Mouse (Mus musculus) stomach, embryonic 14.5 days (tissue): ENCODE results near the gene Col5a2. TPM values are rescaled to one million over a fixed set of nuclear protein-coding genes. Genes with fewer than 3 reads are reported as not detected.

ENCODE experiments used
- ATAC-seq: fragments of 200-750 bp; cut with Nextera tagmentation; 2 replicates; pipeline ENCODE4 v1.8.0; 2017; ENCODE audit warnings: low read depth, moderate TSS enrichment; ENCODE audit not compliant: insufficient number of reproducible peaks, insufficient read depth, low FRiP score
- H3K27ac ChIP-seq: fragments of 300-500 bp; sonication (generic); 2 replicates; pipeline ENCODE4 v1.5.1; 2014; ENCODE audit warnings: mild to moderate bottlenecking, low read length, moderate library complexity, mixed read lengths
- H3K27me3 ChIP-seq: fragments of 300-500 bp; sonication (generic); 2 replicates; pipeline ENCODE4 v1.6.1; 2014; ENCODE audit warnings: low read length, control low read depth, mixed read lengths; ENCODE audit not compliant: control insufficient read depth, insufficient read depth
- H3K36me3 ChIP-seq: fragments of 300-500 bp; sonication (generic); 2 replicates; pipeline ENCODE4 v1.6.1; 2014; ENCODE audit warnings: mild to moderate bottlenecking, control low read depth, low read length, moderate library complexity, mixed read lengths; ENCODE audit not compliant: control insufficient read depth, insufficient read depth
- H3K4me1 ChIP-seq: fragments of 300-500 bp; sonication (generic); 2 replicates; pipeline ENCODE4 v1.6.1; 2014; ENCODE audit warnings: low read length, control low read depth, mixed read lengths; ENCODE audit not compliant: control insufficient read depth, insufficient read depth
- H3K4me2 ChIP-seq: fragments of 300-500 bp; sonication (generic); replicated peaks from 2 replicates; pipeline ENCODE4 v1.6.1; 2014; ENCODE audit warnings: low read depth, low read length, control low read depth
- H3K4me3 ChIP-seq: fragments of 300-500 bp; sonication (generic); 2 replicates; pipeline ENCODE4 v1.5.1; 2014; ENCODE audit warnings: low read depth, low read length, control low read depth
- H3K9ac ChIP-seq: fragments of 300-500 bp; sonication (generic); replicated peaks from 2 replicates; pipeline ENCODE4 v1.6.1; 2014; ENCODE audit warnings: low read depth, mild to moderate bottlenecking, control low read depth, low read length, moderate library complexity, mixed read lengths
- H3K9me3 ChIP-seq: fragments of 300-500 bp; sonication (generic); 2 replicates; pipeline ENCODE4 v1.6.1; 2016; ENCODE audit warnings: low read depth, low read length, control low read depth; ENCODE audit not compliant: control insufficient read depth
- WGBS: fragments of 180-500 bp; shearing (Covaris S2); extraction: QIAGEN DNeasy Blood & Tissue Kit; methylation state at CpG from one replicate; pipeline ENCODE4 v1.1.7; 2014; 5-methylcytosine and 5-hydroxymethylcytosine counted together
- polyA plus RNA-seq: library from polyadenylated mRNA; unstranded; fragments of >200 nt; fragmentation: Nextera tagmentation; extraction: Ambion mirVana; gene quantifications from 2 replicates; pipeline ENCODE4 v1.2.1, GENCODE M21; 2014

Col5a2 gene
- polyA plus RNA-seq, 1 experiment from 2014 or later: 106 TPM

GRCm38 (mm10) chr1:45419858-45420257 is 83.2 kb downstream of the Col5a2 start:
- Histone ChIP-seq H3K9ac (no peak overlapping the region), H3K4me2 (no peak overlapping the region), H3K9me3 (no peaks in the 10 kb centered on the region), H3K36me3 (peaks cover 10% of the 10 kb centered on the region; the same call in 1 of the 2 replicates), H3K4me1 (no peaks in the 10 kb centered on the region), H3K27ac (no peak overlapping the region), H3K4me3 (no peak overlapping the region), H3K27me3 (no peaks in the 10 kb centered on the region)
- no peak; the same call in 1 of the 2 replicates for ATAC-seq
- 72% methylated on average over 2 of the region's 2 CpGs for WGBS

GRCm38 (mm10) chr1:45381866-45382265 is 121.2 kb downstream of the Col5a2 start:
- no peaks in the 10 kb centered on the region for H3K9me3 ChIP-seq
- H3K4me2 ChIP-seq: no peak overlapping the region
- peaks cover 14% of the 10 kb centered on the region for H3K36me3 ChIP-seq
- H3K4me1 ChIP-seq: no peaks in the 10 kb centered on the region
- no peaks in the 10 kb centered on the region for H3K27me3 ChIP-seq
- 93% methylated on average over 2 of the region's 2 CpGs for WGBS
- ATAC-seq: no peak
- H3K27ac ChIP-seq: no peak overlapping the region
- no peak overlapping the region for H3K9ac ChIP-seq
- H3K4me3 ChIP-seq: no peak overlapping the region

- ATAC-seq: no peak
- no peak overlapping the region for H3K27ac ChIP-seq
- H3K9ac ChIP-seq: no peak overlapping the region
- WGBS: 72% methylated on average over 7 of the region's 7 CpGs
- H3K36me3 ChIP-seq: peaks cover 23% of the 10 kb centered on the region
- no peak overlapping the region for H3K4me3 ChIP-seq
- no peaks in the 10 kb centered on the region for H3K27me3 ChIP-seq
- no peaks in the 10 kb centered on the region for H3K4me1 ChIP-seq
- H3K9me3 ChIP-seq: no peaks in the 10 kb centered on the region
- H3K4me2 ChIP-seq: no peak overlapping the region
These were observed 122.9 kb downstream of the Col5a2 start for GRCm38 (mm10) chr1:45379992-45380690.

GRCm38 (mm10) chr1:45365427-45365826 is 137.7 kb downstream of the Col5a2 start:
- H3K4me1 ChIP-seq: no peaks in the 10 kb centered on the region
- no peak overlapping the region for H3K27ac ChIP-seq
- H3K9me3 ChIP-seq: peaks cover 6% of the 10 kb centered on the region; the same call in 1 of the 2 replicates
- H3K27me3 ChIP-seq: no peaks in the 10 kb centered on the region
- H3K36me3 ChIP-seq: peaks cover 9% of the 10 kb centered on the region; the same call in 1 of the 2 replicates
- WGBS: 87% methylated on average over 1 of the region's 1 CpGs
- H3K9ac ChIP-seq: no peak overlapping the region
- H3K4me3 ChIP-seq: no peak overlapping the region
- no peak overlapping the region for H3K4me2 ChIP-seq
- no peak for ATAC-seq

GRCm38 (mm10) chr1:45363274-45363673 is 139.8 kb downstream of the Col5a2 start:
- peaks cover 4% of the 10 kb centered on the region; the same call in 1 of the 2 replicates for H3K9me3 ChIP-seq
- ATAC-seq: no peak
- H3K9ac ChIP-seq: no peak overlapping the region
- H3K4me2 ChIP-seq: no peak overlapping the region
- H3K27ac ChIP-seq: no peak overlapping the region
- H3K4me1 ChIP-seq: no peaks in the 10 kb centered on the region
- 97% methylated on average over 2 of the region's 2 CpGs for WGBS
- H3K4me3 ChIP-seq: no peak overlapping the region
- H3K36me3 ChIP-seq: peaks cover 7% of the 10 kb centered on the region; the same call in 1 of the 2 replicates
- no peaks in the 10 kb centered on the region for H3K27me3 ChIP-seq

GRCm38 (mm10) chr1:45359673-45360072 is 143.4 kb downstream of the Col5a2 start:
- Histone ChIP-seq H3K27ac (no peak overlapping the region), H3K27me3 (no peaks in the 10 kb centered on the region), H3K36me3 (no peaks in the 10 kb centered on the region), H3K4me3 (no peak overlapping the region), H3K4me2 (no peak overlapping the region), H3K4me1 (no peaks in the 10 kb centered on the region), H3K9ac (no peak overlapping the region), H3K9me3 (no peaks in the 10 kb centered on the region)
- no peak for ATAC-seq
- 90% methylated on average over 2 of the region's 2 CpGs for WGBS

GRCm38 (mm10) chr1:45359147-45359546 is 143.9 kb downstream of the Col5a2 start:
- H3K9ac ChIP-seq: no peak overlapping the region
- no peaks in the 10 kb centered on the region for H3K4me1 ChIP-seq
- ATAC-seq: no peak
- no peak overlapping the region for H3K4me3 ChIP-seq
- no peaks in the 10 kb centered on the region for H3K9me3 ChIP-seq
- H3K27ac ChIP-seq: no peak overlapping the region
- H3K36me3 ChIP-seq: no peaks in the 10 kb centered on the region
- WGBS: 75% methylated on average over 2 of the region's 2 CpGs
- H3K4me2 ChIP-seq: no peak overlapping the region
- H3K27me3 ChIP-seq: no peaks in the 10 kb centered on the region

GRCm38 (mm10) chr1:45358020-45358419 is 145.1 kb downstream of the Col5a2 start:
- Histone ChIP-seq H3K27ac (no peak overlapping the region), H3K27me3 (no peaks in the 10 kb centered on the region), H3K4me1 (no peaks in the 10 kb centered on the region), H3K4me3 (no peak overlapping the region), H3K9me3 (no peaks in the 10 kb centered on the region), H3K4me2 (no peak overlapping the region), H3K9ac (no peak overlapping the region), H3K36me3 (no peaks in the 10 kb centered on the region)
- no peak for ATAC-seq
- WGBS: 62% methylated on average over 1 of the region's 1 CpGs

- Histone ChIP-seq H3K4me3 (no peak overlapping the region), H3K27ac (no peak overlapping the region), H3K4me1 (no peaks in the 10 kb centered on the region), H3K27me3 (no peaks in the 10 kb centered on the region), H3K36me3 (no peaks in the 10 kb centered on the region), H3K9ac (no peak overlapping the region), H3K4me2 (no peak overlapping the region), H3K9me3 (no peaks in the 10 kb centered on the region)
- 58% methylated on average over 4 of the region's 4 CpGs for WGBS
- ATAC-seq: no peak
These were observed 147.1 kb downstream of the Col5a2 start for GRCm38 (mm10) chr1:45355944-45356343.
